Mouse (Mus musculus): Measurements from ENCODE around the gene Vstm2a.

DNA sequence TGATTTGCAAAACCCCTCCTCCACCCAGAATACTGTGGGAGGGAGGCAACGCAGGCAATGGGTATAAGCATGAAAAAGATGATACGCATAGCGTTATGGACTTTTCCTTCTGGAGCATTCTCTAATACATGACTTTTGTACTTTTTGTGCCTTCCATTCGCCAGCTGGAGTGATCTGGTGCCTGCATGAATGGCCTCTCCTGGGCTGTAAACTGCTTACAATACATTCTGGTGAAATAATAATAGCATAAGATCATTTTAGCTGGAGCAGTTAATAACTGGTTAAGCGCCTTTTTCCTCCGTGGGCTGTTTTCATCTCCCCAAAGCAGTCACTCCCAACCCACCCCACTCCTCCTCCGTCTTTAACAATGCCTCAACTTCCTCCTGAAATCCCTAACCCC lies 513 bp upstream of the Vstm2a start:
- TF ChIP-seq ZC3H11A (IDR thresholded peaks at IDR 0.05; ENCODE audit: borderline replicate concordance, low read depth, low read length) (no peak), MAFK (IDR thresholded peaks at IDR 0.05; ENCODE audit: insufficient read depth, low read depth, low read length) (no peak), HCFC1 (IDR thresholded peaks at IDR 0.05; ENCODE audit: borderline replicate concordance, insufficient read depth, low read length) (no peak), ZNF384 (IDR thresholded peaks at IDR 0.05; ENCODE audit: low read depth, low read length) (no peak)

All from ES-E14 (cell line).